ENCODE assay signal across 7 mouse cellular contexts in genomic region chr4:98182053-98182355, GRCm38 (mm10).
DNase-seq lines count a peak whose midpoint lies in the region; ATAC-seq and TF ChIP-seq lines count a peak whose summit lies in the region.

No protein-coding gene starts in this region.

- no peak overlapping the region for H3K4me2 ChIP-seq in midbrain, postnatal 0 days (ENCODE audit: low read depth, low read length, poor library complexity, severe bottlenecking)

- DNase-seq in lung, postnatal 10 days: peak; percentile 44
- no peak for DNase-seq in lung, adult 18-20 months
- DNase-seq in gastrocnemius, adult 18-20 months (ENCODE audit: low spot score): peak; percentile 63
- peak; percentile 75 to 80 for DNase-seq in heart, postnatal 14 days
- DNase-seq in midbrain, postnatal 0 days (ENCODE audit: low spot score): peak; percentile 63
- no peak for DNase-seq in thymus, postnatal 36 days
- DNase-seq in thymus, postnatal 10 days (ENCODE audit: low spot score in 2 of 2): no peak

- H3K36me3 ChIP-seq in midbrain, postnatal 0 days (ENCODE audit: insufficient read depth, low read length): no peaks in the 10 kb centered on the region

- H3K9ac ChIP-seq in midbrain, postnatal 0 days (replicated peaks; ENCODE audit: low read length, poor library complexity, severe bottlenecking): no peak overlapping the region

- intact Hi-C loops in heart, postnatal 14 days (cut with DNase I): loop anchor here (5.0 kb wide), 1 partner anchor 140 kb away; no protein-coding TSS in a partner anchor

- 42% methylated on average over 4 of the region's 4 CpGs for WGBS in midbrain, postnatal 0 days

- TF ChIP-seq CTCF in midbrain, postnatal 0 days (IDR thresholded peaks at IDR 0.05): no peak

- H3K27me3 ChIP-seq in midbrain, postnatal 0 days (ENCODE audit: insufficient read depth, low read length): no peaks in the 10 kb centered on the region

- H3K4me1 ChIP-seq in midbrain, postnatal 0 days (ENCODE audit: insufficient read depth, low read length): no peaks in the 10 kb centered on the region

- H3K9me3 ChIP-seq in midbrain, postnatal 0 days (ENCODE audit: low read length): no peaks in the 10 kb centered on the region

- no peak overlapping the region for H3K27ac ChIP-seq in midbrain, postnatal 0 days (ENCODE audit: low read depth, low read length)

- no peak for ATAC-seq in midbrain, postnatal 0 days (ENCODE audit: low FRiP score)

- H3K4me3 ChIP-seq in midbrain, postnatal 0 days (ENCODE audit: low read depth, low read length): no peak overlapping the region

Comparison
In these comparisons a context has a peak if more than half of its experiments do, and no peak if none do; other contexts are left out.
1. DNase-seq: peak in lung, postnatal 10 days (single experiment), gastrocnemius, adult 18-20 months (single experiment), heart, postnatal 14 days (2 of 2) and midbrain, postnatal 0 days (single experiment); none in lung, adult 18-20 months (0 of 2), thymus, postnatal 36 days (0 of 2) and thymus, postnatal 10 days (0 of 2).